Mouse (Mus musculus): Measurements from ENCODE around the gene Btbd9.

GRCm38 (mm10) chr17:30232698-30233097, 343.6 kb downstream of the Btbd9 start:
- no peak for TF ChIP-seq POLR2A (IDR thresholded peaks at IDR 0.05; ENCODE audit: extremely low read depth, insufficient read depth, low read length)
- TF ChIP-seq CTCF (IDR thresholded peaks at IDR 0.05; ENCODE audit: extremely low read depth, insufficient read depth, low read length) = 0 out of 2 replicates have a peak, but pooled peaks have one; percentile 18
